Mouse (Mus musculus) A20 (cell line): ENCODE measurements at regions not wholly inside any gene's neighbourhood (a gene's known extent, or its start where the extent isn't known, plus 50 kb on each side); places are given as distances from the start of the nearest gene placed in this dataset.

Source experiments
- DNase-seq: peaks from one replicate; pipeline ENCODE4 v3.0.0-alpha.2; 2011; ENCODE audit warnings: low read depth, low spot score

DNA sequence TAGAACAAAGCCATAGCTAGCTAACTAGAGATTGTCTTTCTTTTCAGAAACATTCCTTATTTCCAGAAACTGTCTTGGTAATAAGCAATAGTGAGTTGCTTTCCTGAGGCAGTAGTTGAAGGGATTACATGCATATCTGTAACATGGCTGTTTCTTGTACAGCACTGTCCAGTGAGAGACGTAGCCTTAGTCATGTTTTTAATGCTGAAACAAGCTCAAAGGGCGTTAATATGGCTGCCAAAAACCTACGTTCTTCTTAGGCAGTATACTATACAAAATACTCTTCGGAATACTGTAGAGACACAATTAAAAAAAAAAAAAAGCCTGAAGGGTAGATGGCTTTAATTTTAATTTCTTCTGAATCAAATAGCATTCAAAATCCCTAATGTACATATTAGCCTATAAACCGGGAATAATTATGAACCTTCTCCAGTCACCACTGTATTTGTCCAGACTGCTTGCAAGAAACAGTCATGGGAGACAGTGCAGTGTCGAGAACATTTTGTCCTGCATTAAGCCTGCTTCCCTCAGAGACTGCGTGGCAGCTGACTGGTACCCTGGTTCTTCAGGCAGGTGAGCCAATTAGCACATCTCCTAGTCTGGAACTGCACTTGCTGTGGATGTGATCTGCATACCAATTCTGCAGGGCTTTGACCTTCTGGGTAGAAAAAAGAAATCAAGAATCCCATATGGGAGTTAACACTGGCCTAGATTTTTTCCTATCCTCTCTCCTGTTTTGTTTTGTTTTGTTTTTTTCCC, 854.7 kb upstream of the Stxbp6 start:
- no peak for DNase-seq
